Mouse (Mus musculus) brain, adult 2 months (tissue): ENCODE data around the gene Myo15b.

Source experiments
- DNase-seq: peaks from one replicate; pipeline ENCODE4 v3.0.0; 2011; ENCODE audit warnings: low read depth, low spot score

Myo15b gene

DNA sequence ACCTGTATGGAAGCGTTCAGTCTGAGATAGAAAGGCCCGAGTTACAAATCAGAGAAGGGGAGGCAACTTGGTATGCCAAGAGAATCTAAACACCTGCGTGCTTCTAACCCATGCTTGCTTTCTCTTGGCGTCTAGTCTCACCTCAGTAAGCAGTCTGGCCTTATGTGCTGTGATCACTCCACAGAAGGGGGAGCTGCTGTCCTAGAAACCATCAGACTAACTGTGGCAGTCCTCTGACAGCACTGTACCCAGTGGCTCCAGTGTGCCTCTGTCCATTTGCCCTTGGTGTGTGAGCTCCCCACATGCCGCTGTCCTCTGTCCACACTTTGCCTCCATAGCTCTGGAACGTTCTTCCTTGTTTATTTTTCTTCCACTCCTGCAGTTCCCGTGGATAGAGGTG is 83.8 kb downstream of the Myo15b start:
- DNase-seq: peak; percentile 55
